In the genomic region with DNA sequence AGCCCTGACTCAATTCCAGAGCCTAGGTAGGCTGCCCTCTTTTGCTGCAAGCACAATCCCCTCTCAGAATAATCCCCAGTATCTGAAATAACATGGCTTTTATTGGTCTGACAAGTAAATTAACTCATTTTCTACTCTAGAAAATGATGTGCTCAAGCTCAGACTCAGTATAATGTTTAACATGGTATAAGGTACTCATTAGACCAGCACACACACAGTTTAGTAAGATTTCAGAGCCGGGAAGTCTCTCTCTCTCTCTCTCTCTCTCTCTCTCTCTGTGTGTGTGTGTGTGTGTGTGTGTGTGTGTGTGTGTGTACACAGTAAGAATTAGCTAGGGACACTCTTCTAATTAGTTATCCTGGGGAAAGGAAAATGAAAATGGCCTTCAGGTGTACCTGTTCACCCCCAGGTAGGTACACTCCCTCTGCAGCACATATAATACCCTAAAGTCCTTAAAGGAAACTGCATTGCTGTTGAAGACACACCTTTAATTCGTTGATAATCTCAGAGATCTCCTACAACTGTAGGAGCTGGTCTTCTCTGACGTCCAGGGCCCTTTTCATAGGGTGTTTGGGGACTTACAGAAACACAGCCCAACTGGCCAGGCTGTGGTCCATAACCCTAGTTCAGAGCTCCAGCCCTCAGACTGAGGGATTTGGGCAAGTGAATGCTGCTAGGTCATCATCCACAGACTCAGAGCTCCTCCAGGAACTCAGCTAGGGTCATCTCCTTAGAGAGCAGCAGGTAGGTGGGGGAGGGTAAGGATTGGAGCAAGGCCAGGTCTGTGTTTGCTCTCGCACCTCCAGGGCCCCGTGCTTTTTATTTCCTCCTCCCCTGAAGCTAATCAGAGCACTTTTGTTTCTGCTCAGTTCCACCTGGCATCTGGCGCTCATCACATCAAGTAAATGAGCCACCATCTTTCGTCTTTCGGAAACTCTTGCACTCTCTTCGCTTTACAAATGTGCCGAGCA, we compare ENCODE assay signal across 14 mouse cellular contexts. TPM values are rescaled to one million over a fixed set of nuclear protein-coding genes. Genes with fewer than 3 reads are reported as not detected.
DNase-seq lines count a peak whose midpoint lies in the region; ATAC-seq lines count a peak whose summit lies in the region.
"Had no signal": no experiment of that assay in that cellular context is flagged by ENCODE, and none has a peak within 500 bp of the region (broad histone marks: within the 10 kb centered on the region; RNA-seq: fewer than 3 reads in every experiment).

No protein-coding gene starts in this region.

- peak; percentile 65 for DNase-seq in kidney, adult 18-20 months
- peak; percentile 56 to 65 for DNase-seq in kidney, postnatal 4 days
- DNase-seq in lung, postnatal 36 days, result peak; percentile 64
- no peak for DNase-seq in neural tube, embryonic 10.5 days (ENCODE audit: extremely low spot score, low spot score)
- no peak for DNase-seq in frontal cortex, postnatal 14 days (ENCODE audit: low spot score in 2 of 2)
- DNase-seq: adrenal gland, postnatal 14 days; cerebellum, adult 11 months; thymus, postnatal 25 days had no signal

- 0 out of 2 replicates have a peak overlapping the region, but pooled peaks have one; percentile 10 for H3K4me2 ChIP-seq in intestine, embryonic 15.5 days (replicated peaks)
- no peak overlapping the region for H3K4me2 ChIP-seq in heart, embryonic 11.5 days
- H3K4me2 ChIP-seq: heart, embryonic 13.5 days; hindbrain, embryonic 14.5 days; limb, embryonic 13.5 days; midbrain, embryonic 11.5 days had no signal

- H3K9ac ChIP-seq in intestine, embryonic 15.5 days, result no peak overlapping the region
- no peak overlapping the region for H3K9ac ChIP-seq in heart, embryonic 11.5 days (ENCODE audit: low read depth, low read length)
- H3K9ac ChIP-seq: heart, embryonic 13.5 days; hindbrain, embryonic 14.5 days; limb, embryonic 13.5 days had no signal

- no peaks in the 10 kb centered on the region for H3K36me3 ChIP-seq in intestine, embryonic 15.5 days
- no peaks in the 10 kb centered on the region for H3K36me3 ChIP-seq in heart, embryonic 11.5 days (ENCODE audit: control insufficient read depth, insufficient read depth, low read length)
- H3K36me3 ChIP-seq: heart, embryonic 13.5 days; limb, embryonic 13.5 days had no signal

- 40% methylated on average over 10 of the region's 10 CpGs for WGBS in intestine, embryonic 15.5 days
- WGBS in heart, embryonic 11.5 days (ENCODE audit: insufficient replicate concordance), result 68% methylated on average over 10 of the region's 10 CpGs

- ATAC-seq in intestine, embryonic 15.5 days, result peak; percentile 87
- ATAC-seq in heart, embryonic 11.5 days (replicated peaks; ENCODE audit: insufficient number of reproducible peaks, low FRiP score, low TSS enrichment), result no peak

- peaks cover 29% of the 10 kb centered on the region for H3K4me1 ChIP-seq in intestine, embryonic 15.5 days (replicated peaks)
- H3K4me1 ChIP-seq in heart, embryonic 11.5 days (ENCODE audit: control insufficient read depth, insufficient read depth, low read length), result no peaks in the 10 kb centered on the region

- H3K9me3 ChIP-seq in intestine, embryonic 15.5 days, result no peaks in the 10 kb centered on the region
- H3K9me3 ChIP-seq in heart, embryonic 11.5 days (replicated peaks; ENCODE audit: control insufficient read depth, low read length), result no peaks in the 10 kb centered on the region
- H3K9me3 ChIP-seq: heart, embryonic 13.5 days; limb, embryonic 13.5 days had no signal

- peak overlapping the region; percentile 68 for H3K27ac ChIP-seq in intestine, embryonic 15.5 days
- no peak overlapping the region for H3K27ac ChIP-seq in heart, embryonic 11.5 days (ENCODE audit: low read depth, low read length)
- H3K27ac ChIP-seq: heart, embryonic 13.5 days; hindbrain, embryonic 14.5 days; limb, embryonic 13.5 days had no signal

- no peak overlapping the region for H3K4me3 ChIP-seq in intestine, embryonic 15.5 days (replicated peaks)
- H3K4me3 ChIP-seq in heart, embryonic 11.5 days (ENCODE audit: low read depth, low read length), result no peak overlapping the region
- H3K4me3 ChIP-seq: heart, embryonic 13.5 days; limb, embryonic 13.5 days had no signal

- H3K27me3 ChIP-seq in intestine, embryonic 15.5 days (replicated peaks), result no peaks in the 10 kb centered on the region
- peaks cover 3% of the 10 kb centered on the region; the same call in 1 of the 2 replicates for H3K27me3 ChIP-seq in heart, embryonic 11.5 days (ENCODE audit: control insufficient read depth, insufficient read depth, low read length)
- H3K27me3 ChIP-seq: heart, embryonic 13.5 days; limb, embryonic 13.5 days had no signal

RNA-seq across cellular contexts. Expression of a gene that starts 11.5 kb away (rescaled TPM):
- polyA plus RNA-seq in intestine, embryonic 15.5 days (2015; fragmentation: Nextera tagmentation; extraction: Ambion mirVana), result 44.5 and 45.9 TPM in 2 replicates
- 0.99 and 1.0 TPM in 2 replicates for polyA plus RNA-seq in heart, embryonic 11.5 days (2014; fragmentation: Nextera tagmentation; extraction: Ambion mirVana)

Comparison
In these comparisons a context has a peak if more than half of its experiments do, and no peak if none do; other contexts are left out.
1. DNase-seq: peak in kidney, adult 18-20 months (single experiment), kidney, postnatal 4 days (2 of 2) and lung, postnatal 36 days (single experiment); none in neural tube, embryonic 10.5 days (single experiment) and frontal cortex, postnatal 14 days (0 of 2).
2. RNA of a gene that starts 11.5 kb away (polyA plus RNA-seq): 44.5 to 45.9 TPM in intestine, embryonic 15.5 days; 0.99 to 1.0 TPM in heart, embryonic 11.5 days; every median in the first group is over 10 times any median in the second.